Mouse (Mus musculus) spleen, embryonic (tissue): ENCODE data around the gene Syt13.

ENCODE experiments used
- CTCF ChIA-PET: fragments of 350-600 bp; sonication (Branson Sonifier 250); formaldehyde crosslinking; loops from one replicate; lab custom pipeline; 2022; lab: Charles Lee

The Syt13 gene

DNA sequence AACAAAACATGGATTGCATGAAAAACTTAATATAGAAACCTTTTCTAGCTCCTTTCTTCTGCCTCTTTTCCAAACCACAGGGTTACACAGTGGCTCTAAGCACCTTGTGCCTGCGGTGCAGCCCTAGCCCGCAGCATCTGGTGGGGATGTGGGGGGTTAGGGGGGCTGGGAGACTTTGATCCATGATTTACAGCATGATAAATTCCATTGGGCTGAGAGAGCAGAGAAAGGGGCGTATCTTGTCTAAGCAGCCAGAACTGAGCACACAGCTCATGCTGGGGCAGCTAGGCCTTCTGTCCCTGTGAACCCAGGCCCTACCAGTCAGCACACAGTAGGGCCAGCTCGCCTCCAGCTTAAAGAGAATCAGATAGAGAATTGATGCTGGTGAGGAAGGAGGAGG, 90.1 kb downstream of the Syt13 start:
- CTCF ChIA-PET: no interaction called here
